Mouse (Mus musculus) bone marrow, adult 2 months (tissue): ENCODE measurements around the gene Stard13.

ENCODE experiments used
- CTCF ChIP-seq: fragments of 200-500 bp; IDR thresholded peaks from 2 replicates; pipeline ENCODE4 v1.5.1; 2011; ENCODE audit warnings: low read length, control low read depth; ENCODE audit not compliant: control insufficient read depth, insufficient read depth
- POLR2A ChIP-seq: fragments of 200-500 bp; IDR thresholded peaks from 2 replicates; pipeline ENCODE4 v1.6.1; 2011; ENCODE audit warnings: low read depth, mild to moderate bottlenecking, control low read depth, low read length, borderline replicate concordance; ENCODE audit not compliant: control insufficient read depth

DNA sequence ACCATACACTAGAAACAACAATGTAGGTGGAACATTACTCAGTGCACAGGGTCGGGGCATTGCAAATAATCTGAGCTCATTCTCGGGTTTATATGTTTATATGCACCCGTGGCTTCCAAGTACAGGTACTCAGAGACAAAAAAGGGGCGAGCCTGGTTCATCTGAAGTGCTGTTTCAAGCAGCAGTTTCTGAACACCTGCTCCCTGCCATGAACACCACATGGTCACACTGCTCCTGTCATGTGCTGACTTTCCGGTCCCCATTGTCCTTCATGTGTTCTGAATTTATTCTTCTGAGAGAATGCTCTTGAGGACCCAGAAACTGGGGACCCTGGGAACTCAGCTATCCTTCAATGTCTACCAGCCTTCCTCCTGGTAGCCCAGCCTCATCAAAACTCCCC lies 87.8 kb downstream of the Stard13 start:
- no peak for TF ChIP-seq CTCF
- no peak for TF ChIP-seq POLR2A
